Mouse (Mus musculus) embryonic facial prominence, embryonic 14.5 days (tissue): ENCODE data around the gene Hsd11b1. TPM values are rescaled to one million over a fixed set of nuclear protein-coding genes. Genes with fewer than 3 reads are reported as not detected.
A peak's percentile ranks its signal among the peaks of the same experiment; 100 is the strongest.

Source experiments
- ATAC-seq: fragments of 200-750 bp; cut with Nextera tagmentation; 2 replicates; pipeline ENCODE4 v1.8.0; 2017; ENCODE audit warnings: low read depth, moderate number of reproducible peaks, moderate TSS enrichment
- DNase-seq: peaks from one replicate; pipeline ENCODE4 v3.0.0-alpha.2; 2015; ENCODE audit warnings: low spot score
- H3K27ac ChIP-seq: fragments of 300-500 bp; sonication (generic); replicated peaks from 2 replicates; pipeline ENCODE4 v1.5.1; 2014; ENCODE audit warnings: low read depth, mild to moderate bottlenecking, low read length, moderate library complexity
- H3K27me3 ChIP-seq: fragments of 300-500 bp; sonication (generic); replicated peaks from 2 replicates; pipeline ENCODE4 v1.6.1; 2014; ENCODE audit warnings: low read length; ENCODE audit not compliant: control insufficient read depth, insufficient read depth
- H3K36me3 ChIP-seq: fragments of 300-500 bp; sonication (generic); 2 replicates; pipeline ENCODE4 v1.6.1; 2014; ENCODE audit warnings: low read length, mixed read lengths; ENCODE audit not compliant: control insufficient read depth, insufficient read depth
- H3K4me1 ChIP-seq: fragments of 300-500 bp; sonication (generic); 2 replicates; pipeline ENCODE4 v1.6.1; 2014; ENCODE audit warnings: antibody characterized with exemption, low read length; ENCODE audit not compliant: control insufficient read depth, insufficient read depth
- H3K4me2 ChIP-seq: fragments of 300-500 bp; sonication (generic); 2 replicates; pipeline ENCODE4 v1.6.1; 2014; ENCODE audit warnings: low read depth, mild to moderate bottlenecking, low read length, moderate library complexity, mixed read lengths
- H3K4me3 ChIP-seq: fragments of 300-500 bp; sonication (generic); 2 replicates; pipeline ENCODE4 v1.5.1; 2014; ENCODE audit warnings: low read depth, mild to moderate bottlenecking, low read length
- H3K9ac ChIP-seq: fragments of 300-500 bp; sonication (generic); 2 replicates; pipeline ENCODE4 v1.6.1; 2014; ENCODE audit warnings: low read depth, mild to moderate bottlenecking, low read length, moderate library complexity, mixed read lengths
- H3K9me3 ChIP-seq: fragments of 300-500 bp; sonication (generic); 2 replicates; pipeline ENCODE4 v1.6.1; 2016; ENCODE audit warnings: low read length; ENCODE audit not compliant: control insufficient read depth
- WGBS: fragments of 180-500 bp; shearing (Covaris S2); extraction: QIAGEN DNeasy Blood & Tissue Kit; methylation state at CpG from one replicate; pipeline ENCODE4 v1.1.7; 2014; 5-methylcytosine and 5-hydroxymethylcytosine counted together
- polyA plus RNA-seq: library from polyadenylated mRNA; unstranded; fragments of >200 nt; fragmentation: Nextera tagmentation; extraction: Ambion mirVana; gene quantifications from 2 replicates; pipeline ENCODE4 v1.2.1, GENCODE M21; 2014

Gene Hsd11b1
- 2.5 and 2.8 TPM in 2 replicates for polyA plus RNA-seq

- peaks cover 11% of the 10 kb centered on the region for H3K4me1 ChIP-seq
- H3K9ac ChIP-seq, result no peak within 1 kb of the TSS
- no peak for DNase-seq
- ATAC-seq, result no peak
- no peak within 1 kb of the TSS for H3K4me3 ChIP-seq
- H3K27me3 ChIP-seq, result no peaks in the 10 kb centered on the region
- H3K36me3 ChIP-seq, result no peaks in the 10 kb centered on the region
- no peak within 1 kb of the TSS for H3K4me2 ChIP-seq
- H3K27ac ChIP-seq, result no peak within 1 kb of the TSS
- no peaks in the 10 kb centered on the region for H3K9me3 ChIP-seq
- WGBS, result 64% methylated on average over 5 of the region's 5 CpGs
Measured at GRCm38 (mm10) chr1:193263955-193264598, at the start of gene Hsd11b1. Hsd11b1 (minus strand) TSS chr1:193264075.

- no peak overlapping the region for H3K4me2 ChIP-seq
- H3K27ac ChIP-seq, result no peak overlapping the region
- H3K27me3 ChIP-seq, result no peaks in the 10 kb centered on the region
- no peaks in the 10 kb centered on the region for H3K9me3 ChIP-seq
- WGBS, result 88% methylated on average over 1 of the region's 1 CpGs
- H3K9ac ChIP-seq, result no peak overlapping the region
- DNase-seq (no peak), ATAC-seq (no peak)
- no peak overlapping the region for H3K4me3 ChIP-seq
- peaks cover 3% of the 10 kb centered on the region; the same call in 1 of the 2 replicates for H3K4me1 ChIP-seq
- no peaks in the 10 kb centered on the region for H3K36me3 ChIP-seq
Measured at GRCm38 (mm10) chr1:193311596-193311995, 47.7 kb upstream of the Hsd11b1 start.

GRCm38 (mm10) chr1:193310519-193311085 lies 46.7 kb upstream of the Hsd11b1 start:
- ATAC-seq (no peak), DNase-seq (no peak)
- WGBS, result 90% methylated on average over 3 of the region's 3 CpGs
- H3K9me3 ChIP-seq, result no peaks in the 10 kb centered on the region
- no peaks in the 10 kb centered on the region for H3K36me3 ChIP-seq
- no peak overlapping the region for H3K4me2 ChIP-seq
- H3K9ac ChIP-seq, result no peak overlapping the region
- no peak overlapping the region for H3K4me3 ChIP-seq
- H3K4me1 ChIP-seq, result no peaks in the 10 kb centered on the region
- no peaks in the 10 kb centered on the region for H3K27me3 ChIP-seq
- no peak overlapping the region for H3K27ac ChIP-seq

- Histone ChIP-seq H3K27ac (no peak overlapping the region), H3K4me3 (no peak overlapping the region), H3K9me3 (no peaks in the 10 kb centered on the region), H3K27me3 (no peaks in the 10 kb centered on the region), H3K9ac (no peak overlapping the region), H3K36me3 (no peaks in the 10 kb centered on the region), H3K4me1 (no peaks in the 10 kb centered on the region; the same call in 1 of the 2 replicates), H3K4me2 (no peak overlapping the region)
- no peak for DNase-seq
- 78% methylated on average over 1 of the region's 1 CpGs for WGBS
- ATAC-seq, result no peak
Measured at GRCm38 (mm10) chr1:193309785-193310518, 46.1 kb upstream of the Hsd11b1 start.

- H3K4me2 ChIP-seq, result no peak overlapping the region
- H3K4me1 ChIP-seq, result no peaks in the 10 kb centered on the region; the same call in 1 of the 2 replicates
- H3K36me3 ChIP-seq, result no peaks in the 10 kb centered on the region
- no peak overlapping the region for H3K9ac ChIP-seq
- no peaks in the 10 kb centered on the region for H3K9me3 ChIP-seq
- ATAC-seq (no peak), DNase-seq (no peak)
- H3K4me3 ChIP-seq, result no peak overlapping the region
- 83% methylated on average over 2 of the region's 2 CpGs for WGBS
- H3K27me3 ChIP-seq, result no peaks in the 10 kb centered on the region
- H3K27ac ChIP-seq, result no peak overlapping the region
Measured at GRCm38 (mm10) chr1:193306832-193307231, 43.0 kb upstream of the Hsd11b1 start.

GRCm38 (mm10) chr1:193305386-193305785 lies 41.5 kb upstream of the Hsd11b1 start:
- WGBS, result 45% methylated on average over 7 of the region's 7 CpGs
- no peaks in the 10 kb centered on the region for H3K9me3 ChIP-seq

GRCm38 (mm10) chr1:193303096-193303495 lies 39.2 kb upstream of the Hsd11b1 start:
- WGBS, result 55% methylated on average over 2 of the region's 2 CpGs
- H3K27ac ChIP-seq, result no peak overlapping the region
- no peaks in the 10 kb centered on the region for H3K27me3 ChIP-seq
- H3K36me3 ChIP-seq, result no peaks in the 10 kb centered on the region
- no peak overlapping the region for H3K4me2 ChIP-seq
- DNase-seq (no peak), ATAC-seq (no peak)
- no peaks in the 10 kb centered on the region for H3K9me3 ChIP-seq
- no peak overlapping the region for H3K4me3 ChIP-seq
- H3K4me1 ChIP-seq, result no peaks in the 10 kb centered on the region; the same call in 1 of the 2 replicates
- H3K9ac ChIP-seq, result no peak overlapping the region

More at GRCm38 (mm10) chr1:193305386-193305785, 41.5 kb upstream of the Hsd11b1 start:
- Histone ChIP-seq H3K36me3 (no peaks in the 10 kb centered on the region), H3K4me2 (no peak overlapping the region), H3K4me3 (no peak overlapping the region), H3K27me3 (no peaks in the 10 kb centered on the region), H3K9ac (no peak overlapping the region), H3K27ac (no peak overlapping the region), H3K4me1 (no peaks in the 10 kb centered on the region; the same call in 1 of the 2 replicates)
- DNase-seq, result peak; percentile 50
- no peak for ATAC-seq

GRCm38 (mm10) chr1:193302093-193302405 lies 38.2 kb upstream of the Hsd11b1 start:
- Histone ChIP-seq H3K27me3 (no peaks in the 10 kb centered on the region), H3K36me3 (no peaks in the 10 kb centered on the region), H3K27ac (no peak overlapping the region), H3K4me1 (no peaks in the 10 kb centered on the region; the same call in 1 of the 2 replicates), H3K4me3 (peak overlapping the region; percentile 10; the same call in 1 of the 2 replicates), H3K9me3 (no peaks in the 10 kb centered on the region), H3K4me2 (peak overlapping the region; percentile 33), H3K9ac (no peak overlapping the region)
- DNase-seq, result no peak
- 58% methylated on average over 8 of the region's 8 CpGs for WGBS
- ATAC-seq, result no peak
